ENCODE assay signal across 14 mouse cellular contexts in the genomic region with DNA sequence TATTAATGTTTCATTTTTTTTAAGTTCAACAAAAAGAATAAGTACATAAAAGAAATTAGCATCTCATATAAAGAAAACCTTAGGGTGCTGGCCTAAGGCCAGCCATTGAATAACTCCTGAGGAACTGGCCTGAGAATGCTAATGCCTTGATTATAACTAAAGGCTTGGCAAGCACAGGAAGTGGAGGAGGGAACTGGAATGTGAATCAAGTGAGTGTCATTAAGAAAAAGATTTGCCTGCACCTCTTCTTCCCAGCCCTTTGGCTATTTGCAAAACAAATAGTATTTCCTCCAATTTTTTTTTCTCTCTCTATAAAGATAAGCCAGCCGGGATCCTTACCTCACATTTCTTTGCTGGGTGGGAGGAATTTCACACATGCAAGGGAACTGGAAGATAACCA.
DNase-seq lines count a peak whose midpoint lies in the region; ATAC-seq and TF ChIP-seq lines count a peak whose summit lies in the region.
"Had no signal": no experiment of that assay in that cellular context is flagged by ENCODE, and none has a peak within 500 bp of the region (broad histone marks: within the 10 kb centered on the region; RNA-seq: fewer than 3 reads in every experiment).

No protein-coding gene starts in this region.

- TF ChIP-seq CTCF in kidney, adult 2 months (conservative IDR thresholded peaks at IDR 0.05; ENCODE audit: insufficient read depth, insufficient read length, low read depth, low read length): no peak

- intact Hi-C loops in heart, postnatal 25 days (cut with DNase I): loop anchor here (2.0 kb wide), 2 partner anchors 29 to 63 kb away; no protein-coding TSS in a partner anchor
- intact Hi-C loops in heart, postnatal 10 days (cut with DNase I): loop anchor here (2.0 kb wide), 2 partner anchors 27 to 61 kb away; partner anchors contain the start of gene Dusp6

- no peaks in the 10 kb centered on the region for H3K9me3 ChIP-seq in kidney, embryonic 14.5 days (ENCODE audit: control insufficient read depth, low read length)
- H3K9me3 ChIP-seq: embryonic facial prominence, embryonic 15.5 days; forebrain, embryonic 15.5 days; G1E; liver, embryonic 12.5 days had no signal

- H3K4me2 ChIP-seq in kidney, embryonic 14.5 days (replicated peaks; ENCODE audit: low read depth, low read length): no peak overlapping the region
- H3K4me2 ChIP-seq: embryonic facial prominence, embryonic 15.5 days; forebrain, embryonic 15.5 days; liver, embryonic 12.5 days had no signal

- TF ChIP-seq POLR2A in kidney, adult 2 months (IDR thresholded peaks at IDR 0.05; ENCODE audit: low read depth, low read length): no peak

- peak; percentile 38 to 56 for DNase-seq in heart, adult 18-20 months
- no peak for DNase-seq in heart, postnatal 25 days (ENCODE audit: low spot score)
- DNase-seq in kidney, adult 2 months: peak; percentile 52
- DNase-seq in MN1 (ENCODE audit: low spot score): peak; percentile 26
- peak; percentile 41 to 48 for DNase-seq in heart, postnatal 10 days
- no peak for DNase-seq in cerebellum, adult 11-12 months
- DNase-seq: cerebellum, postnatal 36 days; gastrocnemius, postnatal 10 days had no signal

- H3K36me3 ChIP-seq in kidney, adult 2 months (ENCODE audit: control insufficient read depth, insufficient read depth, low read length): no peaks in the 10 kb centered on the region
- H3K36me3 ChIP-seq in kidney, embryonic 14.5 days (ENCODE audit: control insufficient read depth, insufficient read depth, low read length): 0 out of 2 replicates have a peak, but pooled peaks cover under 1% of the 10 kb centered on the region
- H3K36me3 ChIP-seq: embryonic facial prominence, embryonic 15.5 days; forebrain, embryonic 15.5 days; liver, embryonic 12.5 days had no signal

- H3K9ac ChIP-seq in kidney, embryonic 14.5 days (ENCODE audit: low read depth, low read length): no peak overlapping the region
- H3K9ac ChIP-seq: embryonic facial prominence, embryonic 15.5 days; forebrain, embryonic 15.5 days; liver, embryonic 12.5 days had no signal

- no peaks in the 10 kb centered on the region for H3K27me3 ChIP-seq in kidney, adult 2 months (replicated peaks; ENCODE audit: control insufficient read depth, insufficient read depth, low read length)
- no peaks in the 10 kb centered on the region for H3K27me3 ChIP-seq in kidney, embryonic 14.5 days (ENCODE audit: control insufficient read depth, insufficient read depth, low read length)
- H3K27me3 ChIP-seq: embryonic facial prominence, embryonic 15.5 days; forebrain, embryonic 15.5 days; liver, embryonic 12.5 days had no signal

- H3K4me3 ChIP-seq in kidney, adult 2 months (ENCODE audit: insufficient read depth, low read depth, low read length): no peak overlapping the region
- no peak overlapping the region for H3K4me3 ChIP-seq in kidney, embryonic 14.5 days (ENCODE audit: low read length)
- H3K4me3 ChIP-seq: embryonic facial prominence, embryonic 15.5 days; forebrain, embryonic 15.5 days; liver, embryonic 12.5 days had no signal

- no peak overlapping the region for H3K27ac ChIP-seq in kidney, adult 2 months (ENCODE audit: insufficient read depth, low read depth, low read length)
- H3K27ac ChIP-seq in kidney, embryonic 14.5 days (ENCODE audit: low read depth, low read length): no peak overlapping the region
- H3K27ac ChIP-seq: embryonic facial prominence, embryonic 15.5 days; forebrain, embryonic 15.5 days had no signal

- ATAC-seq in kidney, embryonic 14.5 days (ENCODE audit: low FRiP score, low TSS enrichment): no peak
- ATAC-seq in CD4-positive, CD25-positive, alpha-beta regulatory T cell, adult 4 months: no peak
- ATAC-seq: forebrain, embryonic 15.5 days had no signal

- H3K4me1 ChIP-seq in kidney, adult 2 months (ENCODE audit: control insufficient read depth, insufficient read depth, low read length): peaks cover 6% of the 10 kb centered on the region; the same call in 1 of the 2 replicates
- peaks cover 19% of the 10 kb centered on the region for H3K4me1 ChIP-seq in kidney, embryonic 14.5 days (ENCODE audit: control insufficient read depth, insufficient read depth, low read length)

- WGBS in kidney, adult 2 months: 28% methylated on average over 1 of the region's 1 CpGs
- 3% methylated on average over 1 of the region's 1 CpGs for WGBS in kidney, embryonic 14.5 days

Comparison
In these comparisons a context has a peak if more than half of its experiments do, and no peak if none do; other contexts are left out.
1. DNase-seq: peak in heart, adult 18-20 months (2 of 2), kidney, adult 2 months (single experiment), MN1 (single experiment) and heart, postnatal 10 days (2 of 2); none in heart, postnatal 25 days (single experiment) and cerebellum, adult 11-12 months (single experiment).